Mouse (Mus musculus): Measurements from ENCODE around the gene Nhsl1.

DNA sequence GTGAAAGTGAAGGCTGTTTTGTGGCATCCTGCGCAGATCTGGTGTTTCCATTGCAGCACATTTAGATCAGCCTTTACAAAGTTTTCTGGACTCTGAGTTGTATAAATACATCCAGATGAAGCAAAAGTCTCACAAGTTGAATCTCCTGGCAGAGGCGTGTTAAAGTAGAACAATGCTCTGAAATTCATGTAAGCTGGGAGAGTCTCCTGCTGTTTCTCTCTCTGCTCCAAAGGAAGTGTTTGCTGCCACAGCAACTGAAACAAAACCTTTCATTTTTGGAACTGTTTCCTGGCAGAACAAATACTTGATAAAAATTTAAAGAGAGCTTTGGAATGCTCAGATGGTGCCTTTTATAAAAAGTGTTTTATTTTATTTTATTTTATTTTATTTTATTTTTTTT is 118.8 kb downstream of the Nhsl1 start:
- TF ChIP-seq POLR2A (IDR thresholded peaks at IDR 0.05; ENCODE audit: borderline replicate concordance, low read depth, low read length), result no peak
- TF ChIP-seq CTCF (IDR thresholded peaks at IDR 0.05; ENCODE audit: low read depth, low read length), result no peak
